Mouse (Mus musculus) testis, postnatal 14 days (tissue): ENCODE results near the gene Gm826.

Source experiments
- DNase-seq: peaks from one replicate; pipeline ENCODE4 v3.0.0; 2021; ENCODE audit warnings: low spot score

Gene Gm826

DNA sequence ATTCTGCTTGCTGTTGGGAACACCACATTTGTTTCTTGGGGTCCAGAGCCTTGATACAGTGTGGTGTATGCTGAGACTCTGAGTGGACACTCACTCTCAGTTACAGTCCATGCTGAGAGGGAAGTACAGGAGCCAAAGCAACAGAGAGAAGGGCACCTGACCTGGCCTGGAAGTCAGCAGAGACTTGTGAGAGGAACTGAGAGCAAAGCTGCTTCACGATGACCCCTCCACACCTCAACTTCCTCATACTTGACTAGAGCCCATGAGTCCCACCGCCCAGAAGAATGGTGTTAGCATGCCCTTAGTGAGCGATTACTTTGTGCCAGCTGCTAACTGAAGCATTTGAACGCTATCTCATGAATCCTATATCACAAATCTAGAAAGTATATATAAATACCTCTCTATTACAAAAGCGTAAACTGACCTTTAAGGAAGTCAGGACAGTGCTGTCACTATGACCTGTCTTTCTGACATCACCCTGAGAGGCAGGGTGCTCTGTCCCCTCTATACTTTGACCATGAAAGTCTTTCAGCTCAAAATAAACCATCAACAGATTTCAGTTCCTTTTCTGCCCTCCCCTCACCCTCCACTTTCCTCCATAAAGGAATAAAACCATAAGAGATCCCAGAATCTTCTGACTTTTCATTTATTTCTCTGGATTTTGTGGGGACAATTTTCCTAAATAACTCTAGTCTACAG is 57.9 kb downstream of the Gm826 start:
- no peak for DNase-seq

GRCm38 (mm10) chr2:160267828-160268453 is 66.0 kb downstream of the Gm826 start:
- DNase-seq, result no peak

- no peak for DNase-seq
Measured at GRCm38 (mm10) chr2:160263861-160264260, 70.1 kb downstream of the Gm826 start.

DNA sequence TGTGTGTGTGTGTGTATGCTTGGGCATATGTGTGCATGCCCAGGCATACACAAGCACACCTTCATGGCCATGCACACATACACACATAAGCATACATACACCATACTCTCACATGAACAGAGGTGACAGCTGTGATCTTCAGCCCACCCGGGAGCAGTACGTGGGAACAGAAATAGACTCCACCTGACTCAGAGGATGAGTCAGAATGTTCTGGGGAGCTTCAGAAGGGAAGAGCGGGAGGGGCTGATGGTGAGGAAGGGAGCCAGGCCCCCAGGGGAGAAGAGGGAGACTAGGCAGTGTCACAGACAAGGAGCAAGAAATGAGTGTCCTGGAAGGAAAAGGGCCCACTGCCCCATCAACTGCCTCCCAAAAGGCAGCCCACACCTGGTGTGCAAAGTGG is 72.4 kb downstream of the Gm826 start:
- DNase-seq, result no peak
